Mouse (Mus musculus) lung, adult 2 months (tissue): ENCODE results near the gene Tmem120b.

Source experiments
- CTCF ChIP-seq: fragments of 200-500 bp; IDR thresholded peaks from 2 replicates; pipeline ENCODE4 v1.5.1; 2011; ENCODE audit warnings: mild to moderate bottlenecking, low read length, control low read depth; ENCODE audit not compliant: insufficient read depth
- POLR2A ChIP-seq: fragments of 200-500 bp; IDR thresholded peaks from 2 replicates; pipeline ENCODE4 v1.6.1; 2011; ENCODE audit warnings: low read depth, mild to moderate bottlenecking, control low read depth, low read length, borderline replicate concordance; ENCODE audit errors: extremely low read depth

- TF ChIP-seq POLR2A (peak; percentile 80; the same call in 1 of the 2 replicates), CTCF (no peak)
Observed at GRCm38 (mm10) chr5:123138953-123139721, 70.9 kb downstream of the Tmem120b start.
